Mouse (Mus musculus): Measurements from ENCODE around the gene Polr2l.
A peak's percentile ranks its signal among the peaks of the same experiment; 100 is the strongest.

Polr2l gene

GRCm38 (mm10) chr7:141432741-141433516, 42.0 kb downstream of the Polr2l start:
- no peak for DNase-seq (ENCODE audit: low read depth, low spot score)

- no peak for DNase-seq (ENCODE audit: low read depth, low spot score)
Observed at GRCm38 (mm10) chr7:141432186-141432611, 42.7 kb downstream of the Polr2l start.

- no peak for DNase-seq (ENCODE audit: low read depth, low spot score)
Observed at GRCm38 (mm10) chr7:141431434-141432185, 43.3 kb downstream of the Polr2l start.

- no peak for DNase-seq (ENCODE audit: low read depth, low spot score)
Observed at GRCm38 (mm10) chr7:141430585-141431240, 44.2 kb downstream of the Polr2l start.

GRCm38 (mm10) chr7:141429840-141430584, 44.9 kb downstream of the Polr2l start:
- no peak for DNase-seq (ENCODE audit: low read depth, low spot score)

GRCm38 (mm10) chr7:141429310-141429709, 45.6 kb downstream of the Polr2l start, which contains the start of gene Cend1:
Gene Cend1 (minus strand): TSS chr7:141429491.
- peak; percentile 77 for DNase-seq (ENCODE audit: low read depth, low spot score)

- DNase-seq (ENCODE audit: low read depth, low spot score) = no peak
Observed at GRCm38 (mm10) chr7:141428701-141429100, 46.2 kb downstream of the Polr2l start.

GRCm38 (mm10) chr7:141426948-141427730, 47.8 kb downstream of the Polr2l start:
- DNase-seq (ENCODE audit: low read depth, low spot score) = no peak

- no peak for DNase-seq (ENCODE audit: low read depth, low spot score)
Observed at GRCm38 (mm10) chr7:141423811-141424210, 51.1 kb downstream of the Polr2l start.

Measured in forelimb bud, embryonic 11.5 days (tissue).